Mouse (Mus musculus): ENCODE results near the gene Ptprn2. TPM values are rescaled to one million over a fixed set of nuclear protein-coding genes. Genes with fewer than 3 reads are reported as not detected.
"Not testable (repeated sequence)": the region's sequence is repeated elsewhere in the genome, so short reads cannot be mapped to it uniquely, and the experiment has no call there.

The Ptprn2 gene
- polyA plus RNA-seq, 1 experiment: not detected

GRCm38 (mm10) chr12:116498666-116499065 is 13.1 kb downstream of the Ptprn2 start:
- Histone ChIP-seq H3K4me3 (ENCODE audit: insufficient read depth, low read length) (no peak overlapping the region), H3K4me1 (ENCODE audit: control insufficient read depth, insufficient read depth, low read length) (no peaks in the 10 kb centered on the region), H3K27ac (ENCODE audit: insufficient read depth, low read depth, low read length) (no peak overlapping the region)
- no peak for TF ChIP-seq POLR2A (IDR thresholded peaks at IDR 0.05; ENCODE audit: borderline replicate concordance, low read depth, low read length)
- no peak for TF ChIP-seq CTCF (IDR thresholded peaks at IDR 0.05; ENCODE audit: low read depth, low read length)

DNA sequence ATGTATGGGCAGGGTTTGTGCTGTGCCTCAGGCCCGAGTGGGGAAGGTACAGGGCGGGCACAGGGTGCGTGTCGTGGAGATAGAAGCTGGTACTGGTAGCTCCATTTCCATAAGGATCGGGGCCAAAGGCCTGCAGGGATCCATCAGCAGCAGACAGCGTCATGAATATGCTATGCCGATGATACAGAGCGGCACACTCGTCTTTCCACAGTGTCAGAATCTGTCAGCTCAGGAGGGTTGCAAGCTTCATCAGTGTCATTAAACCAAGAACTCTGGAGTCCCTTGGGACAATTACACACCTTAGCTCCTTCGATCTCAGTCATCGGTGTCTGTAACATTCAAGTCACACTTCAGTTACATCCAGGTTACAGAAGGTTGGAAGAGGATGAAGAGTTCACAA is 15.1 kb downstream of the Ptprn2 start:
- H3K4me3 ChIP-seq (ENCODE audit: insufficient read depth, low read length): no peak overlapping the region
- TF ChIP-seq POLR2A (IDR thresholded peaks at IDR 0.05; ENCODE audit: borderline replicate concordance, low read depth, low read length) (no peak), CTCF (IDR thresholded peaks at IDR 0.05; ENCODE audit: low read depth, low read length) (no peak)
- no peak overlapping the region for H3K27ac ChIP-seq (ENCODE audit: insufficient read depth, low read depth, low read length)
- no peaks in the 10 kb centered on the region for H3K4me1 ChIP-seq (ENCODE audit: control insufficient read depth, insufficient read depth, low read length)

- TF ChIP-seq CTCF (IDR thresholded peaks at IDR 0.05; ENCODE audit: low read depth, low read length) (no peak), POLR2A (IDR thresholded peaks at IDR 0.05; ENCODE audit: borderline replicate concordance, low read depth, low read length) (no peak)
- H3K4me3 ChIP-seq (ENCODE audit: insufficient read depth, low read length): no peak overlapping the region
- no peak overlapping the region for H3K27ac ChIP-seq (ENCODE audit: insufficient read depth, low read depth, low read length)
- H3K4me1 ChIP-seq (ENCODE audit: control insufficient read depth, insufficient read depth, low read length): no peaks in the 10 kb centered on the region
Measured at GRCm38 (mm10) chr12:116512482-116512881, 27.0 kb downstream of the Ptprn2 start.

- H3K4me3 ChIP-seq (ENCODE audit: insufficient read depth, low read length); H3K4me1 ChIP-seq (ENCODE audit: control insufficient read depth, insufficient read depth, low read length): not testable (repeated sequence)
Measured at GRCm38 (mm10) chr12:116513788-116514187, 28.3 kb downstream of the Ptprn2 start.

DNA sequence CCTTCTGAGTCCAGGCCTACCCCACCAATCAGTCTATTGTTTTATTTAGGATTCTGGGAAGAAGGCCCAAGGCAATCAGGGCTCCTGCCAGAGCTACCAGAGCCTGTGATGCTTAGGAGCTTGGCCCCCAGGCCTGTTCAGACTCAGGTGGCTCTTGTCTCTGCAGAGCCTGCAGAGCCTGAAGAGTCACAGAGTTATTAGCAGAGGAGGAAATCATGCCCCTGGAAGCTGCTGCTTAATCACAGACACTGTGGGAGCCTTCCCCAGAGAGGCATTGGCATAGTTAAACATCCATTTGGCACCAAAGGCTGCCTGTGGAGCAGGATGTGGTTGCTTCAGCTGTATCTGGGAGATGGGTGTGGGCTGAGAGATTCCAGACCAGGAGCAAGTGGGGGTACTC is 30.3 kb downstream of the Ptprn2 start:
- no peak for TF ChIP-seq POLR2A (IDR thresholded peaks at IDR 0.05; ENCODE audit: borderline replicate concordance, low read depth, low read length)
- no peak for TF ChIP-seq CTCF (IDR thresholded peaks at IDR 0.05; ENCODE audit: low read depth, low read length)
- no peak overlapping the region for H3K4me3 ChIP-seq (ENCODE audit: insufficient read depth, low read length)
- no peak overlapping the region for H3K27ac ChIP-seq (ENCODE audit: insufficient read depth, low read depth, low read length)
- H3K4me1 ChIP-seq (ENCODE audit: control insufficient read depth, insufficient read depth, low read length): no peaks in the 10 kb centered on the region

More at GRCm38 (mm10) chr12:116513788-116514187, 28.3 kb downstream of the Ptprn2 start:
- not testable (repeated sequence) for H3K27ac ChIP-seq (ENCODE audit: insufficient read depth, low read depth, low read length)

GRCm38 (mm10) chr12:116528861-116529260 is 43.3 kb downstream of the Ptprn2 start:
- H3K4me1 ChIP-seq (ENCODE audit: control insufficient read depth, insufficient read depth, low read length): no peaks in the 10 kb centered on the region
- TF ChIP-seq CTCF (IDR thresholded peaks at IDR 0.05; ENCODE audit: low read depth, low read length): no peak
- no peak for TF ChIP-seq POLR2A (IDR thresholded peaks at IDR 0.05; ENCODE audit: borderline replicate concordance, low read depth, low read length)
- no peak overlapping the region for H3K4me3 ChIP-seq (ENCODE audit: insufficient read depth, low read length)
- no peak overlapping the region for H3K27ac ChIP-seq (ENCODE audit: insufficient read depth, low read depth, low read length)

DNA sequence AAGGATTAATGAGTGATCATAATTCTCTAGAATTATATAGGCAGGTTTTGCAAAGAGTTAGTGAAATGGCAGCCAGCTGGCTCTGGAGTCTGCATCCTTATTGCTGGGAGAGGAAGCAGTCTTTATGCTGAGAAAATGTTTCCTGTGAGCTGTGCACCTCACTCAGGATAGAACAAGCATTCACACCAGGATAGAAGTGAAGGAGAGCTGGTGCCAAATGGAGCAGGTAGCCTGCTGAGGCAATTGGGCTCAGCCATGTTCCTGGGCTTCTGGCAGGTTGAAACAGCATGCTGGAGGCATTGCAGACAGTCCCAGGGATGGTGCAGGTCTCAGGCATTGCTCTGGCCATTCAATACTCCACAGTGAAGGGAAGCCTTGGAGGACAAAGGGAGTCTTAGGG is 47.8 kb downstream of the Ptprn2 start:
- TF ChIP-seq CTCF (IDR thresholded peaks at IDR 0.05; ENCODE audit: low read depth, low read length) (no peak), POLR2A (IDR thresholded peaks at IDR 0.05; ENCODE audit: borderline replicate concordance, low read depth, low read length) (no peak)
- Histone ChIP-seq H3K4me3 (ENCODE audit: insufficient read depth, low read length) (no peak overlapping the region), H3K27ac (ENCODE audit: insufficient read depth, low read depth, low read length) (no peak overlapping the region), H3K4me1 (ENCODE audit: control insufficient read depth, insufficient read depth, low read length) (no peaks in the 10 kb centered on the region)

DNA sequence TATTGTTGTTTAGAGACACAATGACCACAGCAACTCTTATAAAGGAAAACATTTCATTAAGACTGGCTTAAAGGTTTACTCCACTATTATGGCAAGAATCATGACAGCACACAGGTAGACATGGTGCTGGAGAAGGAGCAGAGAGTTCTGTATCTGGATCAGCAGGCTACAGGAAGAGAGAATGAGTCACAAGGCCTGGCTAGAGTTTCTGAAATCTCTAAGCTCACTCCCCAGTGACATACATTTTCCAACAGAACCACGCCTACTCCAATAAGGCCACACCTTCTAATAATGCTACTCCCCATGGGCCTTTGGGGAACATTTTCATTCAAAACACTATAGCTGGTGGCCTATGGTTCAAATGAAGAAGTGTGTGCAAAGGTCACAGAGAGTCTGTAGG is 53.8 kb downstream of the Ptprn2 start:
- TF ChIP-seq POLR2A (IDR thresholded peaks at IDR 0.05; ENCODE audit: borderline replicate concordance, low read depth, low read length) (no peak), CTCF (IDR thresholded peaks at IDR 0.05; ENCODE audit: low read depth, low read length) (no peak)
- Histone ChIP-seq H3K4me3 (ENCODE audit: insufficient read depth, low read length) (no peak overlapping the region), H3K27ac (ENCODE audit: insufficient read depth, low read depth, low read length) (no peak overlapping the region), H3K4me1 (ENCODE audit: control insufficient read depth, insufficient read depth, low read length) (no peaks in the 10 kb centered on the region)

- Histone ChIP-seq H3K27ac (ENCODE audit: insufficient read depth, low read depth, low read length) (no peak overlapping the region), H3K4me1 (ENCODE audit: control insufficient read depth, insufficient read depth, low read length) (no peaks in the 10 kb centered on the region), H3K4me3 (ENCODE audit: insufficient read depth, low read length) (no peak overlapping the region)
- TF ChIP-seq POLR2A (IDR thresholded peaks at IDR 0.05; ENCODE audit: borderline replicate concordance, low read depth, low read length) (no peak), CTCF (IDR thresholded peaks at IDR 0.05; ENCODE audit: low read depth, low read length) (no peak)
Measured at GRCm38 (mm10) chr12:116540608-116541007, 55.1 kb downstream of the Ptprn2 start.

DNA sequence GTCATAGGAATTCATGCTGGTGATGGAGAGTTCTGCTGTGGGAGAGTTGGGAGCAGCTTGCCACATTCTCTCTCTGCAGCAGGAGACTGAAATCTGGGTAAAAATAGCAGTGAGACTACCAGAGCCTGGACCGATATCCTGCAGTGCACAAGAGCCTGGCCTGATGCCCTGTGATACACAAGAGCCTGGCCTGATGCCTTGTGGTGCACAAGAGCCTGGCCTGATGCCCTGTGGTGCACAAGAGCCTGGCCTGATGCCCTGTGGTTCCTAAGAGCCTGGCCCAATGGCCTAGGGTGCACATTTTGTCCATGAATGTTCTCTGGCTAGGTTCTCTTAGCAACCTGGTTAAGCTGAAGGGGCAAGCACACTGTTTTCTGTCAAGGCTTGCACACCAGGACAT is 64.5 kb downstream of the Ptprn2 start:
- Histone ChIP-seq H3K4me3 (ENCODE audit: insufficient read depth, low read length) (no peak overlapping the region), H3K27ac (ENCODE audit: insufficient read depth, low read depth, low read length) (no peak overlapping the region), H3K4me1 (ENCODE audit: control insufficient read depth, insufficient read depth, low read length) (0 out of 2 replicates have a peak, but pooled peaks cover 2% of the 10 kb centered on the region)
- TF ChIP-seq POLR2A (IDR thresholded peaks at IDR 0.05; ENCODE audit: borderline replicate concordance, low read depth, low read length): no peak
- no peak for TF ChIP-seq CTCF (IDR thresholded peaks at IDR 0.05; ENCODE audit: low read depth, low read length)

GRCm38 (mm10) chr12:116551516-116551915 is 66.0 kb downstream of the Ptprn2 start:
- H3K27ac ChIP-seq (ENCODE audit: insufficient read depth, low read depth, low read length): no peak overlapping the region
- H3K4me1 ChIP-seq (ENCODE audit: control insufficient read depth, insufficient read depth, low read length): 0 out of 2 replicates have a peak, but pooled peaks cover 2% of the 10 kb centered on the region
- H3K4me3 ChIP-seq (ENCODE audit: insufficient read depth, low read length): no peak overlapping the region
- no peak for TF ChIP-seq POLR2A (IDR thresholded peaks at IDR 0.05; ENCODE audit: borderline replicate concordance, low read depth, low read length)
- TF ChIP-seq CTCF (IDR thresholded peaks at IDR 0.05; ENCODE audit: low read depth, low read length): no peak

Measured in bone marrow macrophage, adult 2 months (primary cell).